Mouse (Mus musculus): ENCODE measurements at regions not wholly inside any gene's neighbourhood (a gene's known extent, or its start where the extent isn't known, plus 50 kb on each side); places are given as distances from the start of the nearest gene placed in this dataset.
A peak's percentile ranks its signal among the peaks of the same experiment; 100 is the strongest.

- no peak for DNase-seq (ENCODE audit: low spot score)
Measured at GRCm38 (mm10) chr5:54543556-54544061, 545.3 kb downstream of the Stim2 start.

GRCm38 (mm10) chr5:54578519-54578918, 580.2 kb downstream of the Stim2 start:
- no peak for DNase-seq (ENCODE audit: low spot score)

DNA sequence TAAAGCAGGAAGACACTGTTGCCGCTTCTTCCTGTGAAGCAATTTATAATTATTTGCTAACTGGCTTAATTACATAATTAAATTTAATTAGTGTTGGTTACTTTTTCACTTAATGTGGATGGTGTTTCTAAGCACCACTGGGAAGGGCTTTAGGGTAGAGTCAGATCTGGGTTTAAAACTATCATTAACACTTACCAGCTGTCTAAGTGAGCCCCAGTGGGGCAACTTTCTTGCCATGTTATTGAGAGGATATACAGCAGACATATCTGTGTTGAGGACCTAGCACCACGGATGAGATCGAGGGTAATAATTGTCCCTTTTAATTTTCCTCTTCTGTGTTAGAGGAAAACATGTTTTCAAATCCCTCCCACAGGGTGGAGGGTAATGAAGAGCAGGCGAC, 581.2 kb downstream of the Stim2 start:
- no peak for DNase-seq (ENCODE audit: low spot score)

GRCm38 (mm10) chr5:54582175-54582574, 583.9 kb downstream of the Stim2 start:
- no peak for DNase-seq (ENCODE audit: low spot score)

DNA sequence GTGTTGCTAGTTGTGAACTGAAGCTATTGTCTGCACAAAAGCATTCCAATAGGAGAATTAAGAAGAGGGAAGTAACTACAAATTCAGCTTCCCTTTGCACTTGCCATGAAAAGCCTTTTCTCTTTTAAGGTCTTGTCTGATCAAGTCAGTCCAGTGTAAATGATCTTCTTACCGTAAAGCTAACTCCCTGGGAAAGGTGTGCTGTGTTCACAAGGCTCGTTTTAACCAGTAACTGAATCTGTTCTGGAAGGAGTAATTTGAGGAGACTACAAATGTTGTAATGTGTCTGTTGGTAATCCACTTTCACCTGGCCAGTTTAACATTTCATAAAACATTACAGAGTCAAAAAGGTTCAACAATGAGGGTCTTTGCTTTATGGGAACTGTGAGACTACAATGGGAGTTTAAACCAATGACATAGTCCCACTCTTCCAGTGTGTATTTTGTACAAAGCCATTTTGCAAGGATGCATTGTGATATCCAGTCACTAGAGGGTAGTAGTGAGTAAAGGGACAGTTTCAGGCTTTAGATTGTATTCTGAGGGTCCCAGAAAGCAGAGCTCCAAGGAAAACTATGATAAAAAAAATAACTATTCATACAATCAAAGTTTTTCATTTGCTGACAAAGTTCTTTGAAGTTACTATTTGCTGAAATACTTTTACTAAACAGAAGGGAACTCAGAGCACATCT, 590.2 kb downstream of the Stim2 start:
- no peak for DNase-seq (ENCODE audit: low spot score)

DNA sequence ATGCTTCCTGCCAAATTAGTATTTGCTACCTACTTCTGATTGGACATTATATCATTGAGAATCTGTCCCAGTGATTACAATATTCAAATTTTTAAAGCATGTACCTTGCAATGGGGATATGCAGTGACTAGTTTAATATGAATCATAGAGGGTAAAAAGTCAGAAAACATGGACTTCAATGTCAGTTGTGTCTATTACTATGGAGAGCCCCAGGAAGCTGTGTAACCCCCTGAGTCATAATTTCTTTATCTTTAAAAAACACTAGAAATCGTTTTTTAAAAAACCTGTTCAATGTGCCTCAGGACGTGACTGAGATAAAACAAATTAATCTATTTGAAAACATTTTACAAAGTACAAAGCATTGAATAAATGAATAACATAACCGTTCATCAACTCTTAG, 612.7 kb downstream of the Stim2 start:
- DNase-seq (ENCODE audit: low spot score): no peak

DNA sequence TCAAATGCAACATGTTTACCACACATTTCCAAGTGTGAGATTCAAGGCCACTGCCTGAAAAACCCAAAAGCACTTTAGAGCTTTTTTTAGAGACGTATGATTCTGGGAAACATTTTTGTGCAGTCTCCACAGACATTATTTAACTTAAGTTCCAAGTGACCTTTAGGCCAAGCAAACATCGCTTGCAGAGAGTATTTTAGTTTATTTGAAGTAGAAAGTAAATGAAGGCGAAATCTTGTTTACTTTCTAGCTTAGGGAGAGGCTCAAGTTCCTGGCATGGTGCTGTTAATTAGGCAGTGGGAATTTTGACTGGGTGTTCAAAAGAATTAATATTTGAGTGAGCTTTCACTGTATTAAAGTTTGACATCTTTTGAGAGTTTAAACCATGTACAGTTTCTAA, 624.4 kb downstream of the Stim2 start:
- no peak for DNase-seq (ENCODE audit: low spot score)

DNA sequence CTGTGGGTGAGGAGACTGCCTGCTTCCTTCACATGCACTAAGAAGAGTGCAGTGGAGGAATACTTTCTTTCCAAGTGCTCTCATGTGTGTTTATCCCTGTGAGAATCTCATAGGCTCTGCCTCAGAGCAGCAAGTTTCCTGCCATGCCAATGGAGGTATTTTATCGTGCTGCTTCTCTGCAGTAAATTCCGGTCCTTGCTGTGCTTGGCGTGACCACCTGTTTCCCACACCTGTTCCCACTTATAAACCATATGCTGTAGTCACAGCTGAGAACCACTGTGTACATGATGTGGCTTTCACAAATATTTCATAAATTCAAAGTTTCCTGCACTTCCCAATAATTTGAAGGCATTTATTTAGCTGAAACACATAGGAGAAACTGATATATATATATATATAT, 634.0 kb downstream of the Stim2 start:
- peak; percentile 7 for DNase-seq (ENCODE audit: low spot score)
